Mouse (Mus musculus): Measurements from ENCODE around the gene Psmb2. TPM values are rescaled to one million over a fixed set of nuclear protein-coding genes. Genes with fewer than 3 reads are reported as not detected.

Psmb2 gene
- polyA plus RNA-seq, 1 experiment from 2014 or later = 162 TPM

- ChIA-PET CTCF (interaction anchor here (1.1 kb wide), 1 partner anchor 18 kb away, joined by 4 read pairs; no protein-coding TSS in a partner anchor), POLR2A (no interaction called here)
- in situ Hi-C loops (cut with MboI; ENCODE audit: low pct_unique_long_range_greater_than_20kb) = no loop called here
- ATAC-seq (no peak), DNase-seq (ENCODE audit: low read depth, low spot score) (no peak)
- TF ChIP-seq CTCF (IDR thresholded peaks at IDR 0.05) = no peak
- H3K27me3 ChIP-seq = peaks cover 19% of the 10 kb centered on the region
Measured at GRCm38 (mm10) chr4:126653148-126653547, 24.3 kb upstream of the Psmb2 start.

DNA sequence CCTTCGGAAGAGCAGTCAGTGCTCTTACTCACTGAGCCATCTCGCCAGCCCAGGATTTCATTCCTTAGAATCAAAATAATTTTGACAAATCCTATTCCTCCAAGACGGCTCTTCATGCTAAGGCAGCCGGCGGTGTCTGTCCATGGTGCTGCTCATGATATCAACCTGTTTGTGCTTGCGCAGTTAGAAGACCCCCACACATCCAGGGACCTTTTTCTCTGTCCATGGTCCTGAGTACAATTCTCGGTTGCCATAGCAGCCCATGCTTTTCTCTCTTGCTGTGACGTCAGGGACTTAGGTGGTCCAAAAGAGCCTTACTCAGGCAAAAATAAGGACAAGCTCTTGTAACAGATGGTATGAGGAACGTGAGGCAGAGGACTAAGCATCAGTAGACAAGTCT, 22.1 kb upstream of the Psmb2 start:
- TF ChIP-seq CTCF (IDR thresholded peaks at IDR 0.05) = no peak
- H3K27me3 ChIP-seq = peaks cover 38% of the 10 kb centered on the region
- ATAC-seq (no peak), DNase-seq (ENCODE audit: low read depth, low spot score) (no peak)
- CTCF ChIA-PET = no interaction called here
- POLR2A ChIA-PET = no interaction called here
- in situ Hi-C loops (cut with MboI; ENCODE audit: low pct_unique_long_range_greater_than_20kb) = no loop called here

- ChIA-PET POLR2A (no interaction called here), CTCF (no interaction called here)
- in situ Hi-C loops (cut with MboI; ENCODE audit: low pct_unique_long_range_greater_than_20kb) = no loop called here
- no peak for TF ChIP-seq CTCF (IDR thresholded peaks at IDR 0.05)
- peaks cover 38% of the 10 kb centered on the region for H3K27me3 ChIP-seq
- no peak for ATAC-seq
- DNase-seq (ENCODE audit: low read depth, low spot score) = no peak
Measured at GRCm38 (mm10) chr4:126661249-126661648, 16.2 kb upstream of the Psmb2 start.

DNA sequence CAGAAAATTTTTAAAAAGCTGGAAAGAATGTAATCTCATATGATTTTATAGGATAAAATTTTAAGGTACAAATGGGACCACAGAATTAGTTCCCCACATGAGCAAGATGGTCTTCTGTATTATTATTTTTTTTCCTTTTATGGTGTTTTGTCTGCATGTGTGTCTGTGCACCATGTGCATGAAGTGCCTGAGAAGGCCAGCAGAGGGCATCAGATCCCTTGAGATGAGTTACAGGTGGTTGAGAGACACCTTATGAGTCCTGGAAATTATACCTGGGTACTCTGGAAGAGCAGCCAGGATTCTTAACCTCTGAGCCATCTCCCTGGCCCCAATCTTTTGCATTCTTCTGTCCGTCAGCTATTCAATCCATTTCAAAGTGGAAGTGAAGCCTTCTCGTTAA, 10.4 kb upstream of the Psmb2 start:
- ATAC-seq (no peak), DNase-seq (ENCODE audit: low read depth, low spot score) (no peak)
- in situ Hi-C loops (cut with MboI; ENCODE audit: low pct_unique_long_range_greater_than_20kb) = no loop called here
- ChIA-PET POLR2A (no interaction called here), CTCF (no interaction called here)
- peak; percentile 38 for TF ChIP-seq CTCF (IDR thresholded peaks at IDR 0.05)
- H3K27me3 ChIP-seq = peaks cover 15% of the 10 kb centered on the region

GRCm38 (mm10) chr4:126682298-126682697, 4.9 kb downstream of the Psmb2 start:
- ChIA-PET POLR2A (no interaction called here), CTCF (interaction anchor here (0.7 to 1.5 kb wide), 2 partner anchors 22 to 25 kb away, joined by 3 to 4 read pairs; no protein-coding TSS in a partner anchor)
- in situ Hi-C loops (cut with MboI; ENCODE audit: low pct_unique_long_range_greater_than_20kb) = no loop called here
- DNase-seq (ENCODE audit: low read depth, low spot score) (no peak), ATAC-seq (no peak)
- H3K27me3 ChIP-seq = no peaks in the 10 kb centered on the region
- no peak for TF ChIP-seq CTCF (IDR thresholded peaks at IDR 0.05)

DNA sequence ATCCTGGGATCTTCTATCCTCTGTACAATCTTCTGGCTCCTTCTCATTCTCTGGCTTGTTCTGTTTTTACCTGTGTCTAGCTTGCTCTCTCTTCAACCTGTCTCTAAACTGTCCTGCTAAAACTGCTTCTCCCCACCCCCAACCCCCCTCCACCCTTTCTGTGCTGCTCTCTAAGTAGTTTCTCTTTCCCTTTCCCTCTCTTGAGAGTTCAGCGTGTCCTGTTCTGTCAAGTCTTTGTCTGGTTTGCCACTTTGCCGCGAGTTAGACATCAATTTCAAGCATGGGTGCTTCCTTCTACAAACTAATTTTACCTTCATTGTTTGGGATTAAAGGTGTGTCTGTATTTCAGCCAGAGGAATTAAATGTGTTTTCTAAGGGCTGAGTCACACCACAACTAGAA, 5.7 kb downstream of the Psmb2 start:
- DNase-seq (ENCODE audit: low read depth, low spot score) (no peak), ATAC-seq (no peak)
- TF ChIP-seq CTCF (IDR thresholded peaks at IDR 0.05) = no peak
- ChIA-PET POLR2A (no interaction called here), CTCF (interaction anchor here (0.7 to 1.7 kb wide), 5 partner anchors 10 to 129 kb away, joined by 3 to 4 read pairs (median 3); no protein-coding TSS in a partner anchor)
- in situ Hi-C loops (cut with MboI; ENCODE audit: low pct_unique_long_range_greater_than_20kb) = no loop called here
- no peaks in the 10 kb centered on the region for H3K27me3 ChIP-seq

GRCm38 (mm10) chr4:126689457-126689856, 12.0 kb downstream of the Psmb2 start:
- no peak for DNase-seq (ENCODE audit: low read depth, low spot score)
- ChIA-PET POLR2A (no interaction called here), CTCF (no interaction called here)
- TF ChIP-seq CTCF (IDR thresholded peaks at IDR 0.05) = no peak
- in situ Hi-C loops (cut with MboI; ENCODE audit: low pct_unique_long_range_greater_than_20kb) = no loop called here
- no peaks in the 10 kb centered on the region for H3K27me3 ChIP-seq
- no peak for ATAC-seq

DNA sequence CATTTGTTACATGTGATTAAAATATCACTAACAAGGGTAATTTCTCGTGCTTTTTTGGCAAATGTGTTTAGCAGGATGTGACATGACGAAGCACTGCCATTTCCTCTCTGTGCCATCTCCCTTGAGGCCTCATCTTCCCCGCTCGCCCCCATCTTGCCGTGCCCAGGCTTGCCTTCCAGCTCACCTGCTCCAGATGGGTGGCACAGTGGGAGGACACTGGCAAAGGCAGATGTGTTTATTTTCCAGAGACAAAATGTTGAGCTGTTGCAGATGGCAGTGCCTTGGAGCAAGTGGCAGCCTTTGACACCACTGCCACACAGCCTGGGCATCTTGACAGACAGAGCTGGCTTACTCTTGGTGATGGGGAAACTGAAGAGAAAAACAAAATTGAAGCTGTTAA, 15.6 kb downstream of the Psmb2 start:
- no peaks in the 10 kb centered on the region for H3K27me3 ChIP-seq
- no peak for TF ChIP-seq CTCF (IDR thresholded peaks at IDR 0.05)
- no peak for DNase-seq (ENCODE audit: low read depth, low spot score)
- POLR2A ChIA-PET = no interaction called here
- in situ Hi-C loops (cut with MboI; ENCODE audit: low pct_unique_long_range_greater_than_20kb) = no loop called here
- CTCF ChIA-PET = interaction anchor here (1.4 kb wide), 1 partner anchor 9 kb away, joined by 4 read pairs; no protein-coding TSS in a partner anchor
- no peak for ATAC-seq

GRCm38 (mm10) chr4:126696908-126697307, 19.5 kb downstream of the Psmb2 start:
- no peak for DNase-seq (ENCODE audit: low read depth, low spot score)
- no peak for TF ChIP-seq CTCF (IDR thresholded peaks at IDR 0.05)
- H3K27me3 ChIP-seq = no peaks in the 10 kb centered on the region
- no peak for ATAC-seq
- CTCF ChIA-PET = no interaction called here
- POLR2A ChIA-PET = no interaction called here
- in situ Hi-C loops (cut with MboI; ENCODE audit: low pct_unique_long_range_greater_than_20kb) = no loop called here

DNA sequence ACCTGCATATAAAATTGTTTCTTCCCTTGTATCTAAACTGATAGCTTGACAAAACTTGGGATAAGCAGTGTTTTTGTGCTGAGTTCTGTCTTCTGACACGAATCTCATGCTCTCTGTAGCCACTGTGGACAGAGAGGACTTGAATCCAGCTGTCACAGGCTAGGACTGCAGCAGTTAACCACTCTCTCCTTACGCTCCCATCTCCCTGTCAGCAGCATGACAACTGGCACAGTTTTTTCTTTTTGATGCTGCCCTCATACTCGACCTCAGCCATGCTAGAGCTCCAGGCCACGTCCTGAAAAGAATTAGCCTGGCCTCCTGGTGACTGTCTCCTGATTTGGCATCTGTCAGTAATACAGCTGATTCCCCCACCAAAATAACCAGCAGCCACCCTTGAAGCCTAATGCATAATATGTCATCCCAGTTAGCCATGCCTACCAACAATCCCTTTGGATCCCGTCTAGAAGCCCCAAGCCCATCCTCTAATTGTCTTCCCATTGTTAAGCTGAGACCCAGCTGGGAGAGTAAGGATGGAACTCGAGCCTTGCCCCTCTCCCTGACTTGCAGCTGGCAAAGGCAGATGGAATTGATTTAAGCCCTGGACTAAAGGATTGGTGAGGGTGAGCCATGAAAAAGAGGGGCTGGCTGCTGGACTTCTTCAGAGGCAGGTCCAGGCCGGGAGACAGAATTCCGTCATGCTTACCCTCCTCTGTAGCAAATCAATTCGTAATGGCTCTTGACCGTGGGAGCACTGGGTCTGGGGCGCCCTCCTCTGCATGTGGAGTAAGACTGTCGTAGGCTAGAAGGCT, 29.4 kb downstream of the Psmb2 start:
- DNase-seq (ENCODE audit: low read depth, low spot score) = no peak
- ChIA-PET POLR2A (no interaction called here), CTCF (interaction anchor here (1.2 to 1.3 kb wide), 2 partner anchors 12 to 24 kb away, joined by 3 to 4 read pairs; no protein-coding TSS in a partner anchor)
- no peak for TF ChIP-seq CTCF (IDR thresholded peaks at IDR 0.05)
- ATAC-seq = no peak
- in situ Hi-C loops (cut with MboI; ENCODE audit: low pct_unique_long_range_greater_than_20kb) = no loop called here
- no peaks in the 10 kb centered on the region for H3K27me3 ChIP-seq

DNA sequence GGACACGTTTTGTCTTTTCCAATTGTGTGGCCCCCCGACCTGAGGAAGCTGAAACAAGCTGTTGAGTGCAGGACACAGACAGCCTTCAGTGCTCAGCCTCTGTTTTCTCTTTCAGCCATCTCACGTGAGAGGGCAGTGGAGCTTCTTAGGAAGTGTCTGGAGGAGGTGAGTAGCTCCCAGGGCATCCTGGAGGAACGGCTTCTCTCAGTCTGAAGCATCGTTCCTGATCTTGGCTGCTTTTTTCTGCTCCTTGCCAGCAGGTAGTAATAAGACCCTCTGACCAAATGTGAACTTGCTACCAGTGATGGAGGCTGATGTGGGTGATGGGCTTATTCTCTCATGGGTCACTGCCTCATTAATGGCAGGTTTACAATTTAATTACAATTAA, 30.0 kb downstream of the Psmb2 start:
- H3K27me3 ChIP-seq = no peaks in the 10 kb centered on the region
- ChIA-PET CTCF (interaction anchor here (1.2 kb wide), 1 partner anchor 25 kb away, joined by 3 read pairs; no protein-coding TSS in a partner anchor), POLR2A (no interaction called here)
- no peak for ATAC-seq
- in situ Hi-C loops (cut with MboI; ENCODE audit: low pct_unique_long_range_greater_than_20kb) = no loop called here
- DNase-seq (ENCODE audit: low read depth, low spot score) = no peak
- no peak for TF ChIP-seq CTCF (IDR thresholded peaks at IDR 0.05)

All from Patski (cell line).